Mouse (Mus musculus) adrenal gland, postnatal 4 days (tissue): ENCODE data around the gene Tsn. TPM values are rescaled to one million over a fixed set of nuclear protein-coding genes. Genes with fewer than 3 reads are reported as not detected.

Experiments
- total RNA-seq, 2 experiments: library from RNA; stranded (reverse); gene quantifications; 2 replicates each; pipeline ENCODE4 v1.2.3; 2021

The Tsn gene
- total RNA-seq, 2 experiments from 2014 or later = 155 to 161 TPM

Other genes with a start within 250 kb of the Tsn start
- not detected for gene Gm29106, start 135.2 kb downstream of the Tsn start, total RNA-seq
- 10 to 100 TPM; 45.7 to 45.9 TPM for gene Nifk, start 10.1 kb upstream of the Tsn start, total RNA-seq
- gene Clasp1, start 77.3 kb upstream of the Tsn start, total RNA-seq = 10 to 100 TPM; 61.6 to 74.2 TPM